Mouse (Mus musculus) forebrain, embryonic 11.5 days (tissue): Measurements from ENCODE around the gene Pde4dip. TPM values are rescaled to one million over a fixed set of nuclear protein-coding genes. Genes with fewer than 3 reads are reported as not detected.

Source experiments
- ATAC-seq: fragments of 200-750 bp; cut with Nextera tagmentation; replicated peaks from 2 replicates; pipeline ENCODE4 v1.8.0; 2017; ENCODE audit warnings: moderate TSS enrichment; ENCODE audit not compliant: low FRiP score
- DNase-seq: peaks from one replicate; pipeline ENCODE4 v3.0.0-alpha.2; 2017; ENCODE audit warnings: low spot score
- H3K27ac ChIP-seq: fragments of 300-500 bp; sonication (generic); 2 replicates; pipeline ENCODE4 v1.5.1; 2014; ENCODE audit warnings: low read depth, low read length
- H3K27me3 ChIP-seq: fragments of 300-500 bp; sonication (generic); 2 replicates; pipeline ENCODE4 v1.6.1; 2014; ENCODE audit warnings: mild to moderate bottlenecking, low read length, mixed read lengths; ENCODE audit not compliant: control insufficient read depth, insufficient read depth
- H3K36me3 ChIP-seq: fragments of 300-500 bp; sonication (generic); 2 replicates; pipeline ENCODE4 v1.6.1; 2014; ENCODE audit warnings: mild to moderate bottlenecking, low read length, moderate library complexity, mixed read lengths; ENCODE audit not compliant: control insufficient read depth, insufficient read depth
- H3K4me1 ChIP-seq: fragments of 300-500 bp; sonication (generic); replicated peaks from 2 replicates; pipeline ENCODE4 v1.6.1; 2014; ENCODE audit warnings: low read length, mixed read lengths; ENCODE audit not compliant: control insufficient read depth, insufficient read depth
- H3K4me2 ChIP-seq: fragments of 300-500 bp; sonication (generic); 2 replicates; pipeline ENCODE4 v1.6.1; 2014; ENCODE audit warnings: low read depth, mild to moderate bottlenecking, low read length, moderate library complexity, mixed read lengths; ENCODE audit not compliant: severe bottlenecking
- H3K4me3 ChIP-seq: fragments of 300-500 bp; sonication (generic); 2 replicates; pipeline ENCODE4 v1.5.1; 2014; ENCODE audit warnings: low read depth, low read length
- H3K9ac ChIP-seq: fragments of 300-500 bp; sonication (generic); 2 replicates; pipeline ENCODE4 v1.6.1; 2014; ENCODE audit warnings: low read length
- H3K9me3 ChIP-seq: fragments of 300-500 bp; sonication (generic); 2 replicates; pipeline ENCODE4 v1.6.1; 2016; ENCODE audit warnings: low read length, mixed read lengths; ENCODE audit not compliant: control insufficient read depth
- WGBS: fragments of 180-500 bp; shearing (Covaris S2); extraction: QIAGEN DNeasy Blood & Tissue Kit; methylation state at CpG from one replicate; pipeline ENCODE4 v1.1.7; 2014; 5-methylcytosine and 5-hydroxymethylcytosine counted together
- polyA plus RNA-seq: library from polyadenylated mRNA; unstranded; fragments of >200 nt; fragmentation: Nextera tagmentation; extraction: Ambion mirVana; gene quantifications from 2 replicates; pipeline ENCODE4 v1.2.1, GENCODE M21; 2014

Gene Pde4dip
- polyA plus RNA-seq, 1 experiment from 2014 or later: 25.7 TPM

DNA sequence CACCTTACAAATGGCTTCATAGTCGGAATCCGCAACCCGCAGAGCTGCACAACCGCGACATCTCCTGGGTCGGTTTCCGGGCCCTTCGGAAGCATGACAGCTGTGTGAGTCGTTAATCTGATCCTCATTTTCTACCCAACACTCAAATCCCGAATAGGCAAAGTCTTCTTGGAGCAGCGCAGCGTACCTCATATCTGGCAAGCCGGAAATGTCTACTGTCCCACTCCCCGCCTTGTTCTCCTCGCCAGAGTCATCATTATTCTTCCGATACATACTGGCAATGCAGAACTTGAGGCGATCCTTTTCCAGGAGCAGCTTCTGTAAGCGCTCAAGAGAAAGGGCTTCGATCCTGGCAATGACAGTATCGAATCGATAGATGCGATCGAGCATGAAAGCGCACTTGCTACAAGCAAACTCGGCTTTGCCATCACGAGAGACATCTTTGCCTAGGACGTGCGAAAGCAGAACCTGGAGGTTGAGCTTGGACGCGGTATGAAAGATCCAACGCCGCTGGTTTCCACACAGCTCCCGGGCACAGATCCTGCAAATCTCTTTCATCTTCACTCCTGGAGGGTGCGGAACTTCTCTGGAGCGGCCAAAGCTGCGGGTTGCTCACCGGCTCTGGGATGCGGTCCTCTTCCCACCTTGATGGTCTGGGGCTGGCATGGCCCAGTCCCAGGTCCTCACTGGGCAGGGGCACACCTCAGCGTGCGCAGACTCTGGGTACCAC is 121.3 kb downstream of the Pde4dip start:
- peak overlapping the region; percentile 70 for H3K9ac ChIP-seq
- ATAC-seq (peak; percentile 90), DNase-seq (no peak)
- peaks cover 5% of the 10 kb centered on the region; the same call in 1 of the 2 replicates for H3K4me1 ChIP-seq
- peak overlapping the region; percentile 71 for H3K4me3 ChIP-seq
- no peaks in the 10 kb centered on the region for H3K9me3 ChIP-seq
- no peaks in the 10 kb centered on the region for H3K27me3 ChIP-seq
- peak overlapping the region; percentile 83 for H3K4me2 ChIP-seq
- no peaks in the 10 kb centered on the region for H3K36me3 ChIP-seq
- WGBS: 6% methylated on average over 40 of the region's 40 CpGs
- peak overlapping the region; percentile 82 for H3K27ac ChIP-seq

DNA sequence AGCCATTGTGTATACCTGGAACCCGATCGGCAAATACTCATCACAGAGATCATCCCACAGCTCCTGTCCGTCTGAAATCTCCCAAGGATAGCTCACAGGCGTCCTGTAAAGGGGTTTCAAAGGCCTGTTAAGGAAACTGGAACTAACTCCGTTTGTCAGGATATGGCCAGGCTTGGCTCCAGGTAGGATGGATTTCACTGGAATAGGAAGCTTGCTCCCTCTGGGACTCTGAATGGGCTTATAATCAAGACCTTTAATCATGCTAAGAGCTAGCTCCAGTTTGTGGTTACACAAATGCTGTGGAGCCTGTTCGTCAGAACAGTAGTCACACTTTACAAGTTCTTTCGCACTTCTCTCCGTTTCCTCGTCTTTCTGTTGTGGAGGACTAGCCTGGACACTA is 122.0 kb downstream of the Pde4dip start:
- H3K4me2 ChIP-seq: peak overlapping the region; percentile 83
- DNase-seq (no peak), ATAC-seq (no peak)
- H3K9ac ChIP-seq: peak overlapping the region; percentile 70; the same call in 1 of the 2 replicates
- no peak overlapping the region for H3K27ac ChIP-seq
- WGBS: 61% methylated on average over 9 of the region's 9 CpGs
- no peaks in the 10 kb centered on the region for H3K9me3 ChIP-seq
- peaks cover 5% of the 10 kb centered on the region; the same call in 1 of the 2 replicates for H3K4me1 ChIP-seq
- no peaks in the 10 kb centered on the region for H3K36me3 ChIP-seq
- peak overlapping the region; percentile 71 for H3K4me3 ChIP-seq
- H3K27me3 ChIP-seq: no peaks in the 10 kb centered on the region

DNA sequence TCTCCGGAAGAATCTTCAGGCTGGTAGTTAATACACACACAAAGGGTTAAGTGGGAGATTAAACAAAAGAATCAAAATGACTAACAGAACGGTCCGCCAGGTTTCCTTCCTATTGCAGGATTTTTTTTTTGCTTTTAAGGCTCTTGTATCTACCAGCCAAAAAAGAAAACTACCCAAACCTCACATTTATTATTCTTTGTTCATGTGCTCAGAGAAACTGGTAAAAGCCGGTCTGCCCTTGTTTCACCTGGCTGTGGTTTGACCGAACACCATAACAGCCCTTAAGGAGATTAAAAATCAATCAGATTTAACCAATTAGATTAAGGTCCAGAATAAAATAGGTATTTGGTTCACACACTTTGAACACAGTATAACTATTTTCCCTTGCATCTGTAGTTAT is 124.4 kb downstream of the Pde4dip start:
- H3K4me2 ChIP-seq: no peak overlapping the region
- H3K4me3 ChIP-seq: no peak overlapping the region
- H3K27me3 ChIP-seq: no peaks in the 10 kb centered on the region
- 71% methylated on average over 5 of the region's 5 CpGs for WGBS
- H3K36me3 ChIP-seq: no peaks in the 10 kb centered on the region
- H3K9me3 ChIP-seq: no peaks in the 10 kb centered on the region
- DNase-seq (no peak), ATAC-seq (no peak)
- H3K9ac ChIP-seq: no peak overlapping the region
- H3K27ac ChIP-seq: no peak overlapping the region
- peaks cover 5% of the 10 kb centered on the region; the same call in 1 of the 2 replicates for H3K4me1 ChIP-seq

DNA sequence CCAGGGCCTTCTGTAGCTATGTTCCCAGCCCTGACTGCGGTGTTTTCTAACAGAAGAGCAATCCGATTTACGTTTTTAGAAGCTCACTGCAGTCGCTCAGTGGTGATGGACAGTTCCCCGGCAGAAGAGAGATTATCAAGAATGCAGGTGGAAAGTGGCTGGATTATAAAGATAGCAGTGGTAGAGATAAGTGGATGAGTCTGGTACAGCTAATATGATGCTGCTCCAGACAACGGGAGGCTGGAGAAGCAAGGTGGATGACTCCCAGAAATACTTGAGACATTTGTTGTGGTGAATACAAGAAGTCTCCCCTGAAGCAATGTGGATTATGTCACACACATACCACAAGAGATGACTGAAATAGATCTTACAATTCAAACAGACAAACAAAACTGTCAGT is 126.6 kb downstream of the Pde4dip start:
- DNase-seq (no peak), ATAC-seq (no peak)
- Histone ChIP-seq H3K4me2 (no peak overlapping the region), H3K36me3 (peaks cover 3% of the 10 kb centered on the region; the same call in 1 of the 2 replicates), H3K27ac (no peak overlapping the region), H3K9ac (no peak overlapping the region), H3K4me1 (peaks cover 2% of the 10 kb centered on the region; the same call in 1 of the 2 replicates), H3K27me3 (no peaks in the 10 kb centered on the region), H3K9me3 (no peaks in the 10 kb centered on the region), H3K4me3 (no peak overlapping the region)
- 94% methylated on average over 6 of the region's 6 CpGs for WGBS

DNA sequence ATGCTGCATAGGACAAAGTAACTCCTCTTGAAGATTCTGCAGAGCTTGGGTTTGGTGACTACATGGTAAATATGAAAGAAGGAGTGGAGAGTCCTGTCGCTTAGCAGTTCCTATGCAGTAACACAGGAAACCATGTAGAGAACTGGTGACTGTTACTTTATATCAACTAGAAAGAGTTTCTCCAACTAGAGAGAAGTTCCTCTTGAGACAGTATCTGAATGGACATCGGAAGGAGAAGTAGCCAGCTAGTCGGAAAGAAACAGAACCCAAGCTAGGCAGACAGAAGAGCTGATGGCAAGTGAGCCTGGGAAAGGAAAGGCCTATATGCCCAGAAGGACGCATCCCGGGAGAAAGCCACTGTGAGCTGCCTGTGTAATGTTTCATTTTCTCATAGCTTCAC is 127.3 kb downstream of the Pde4dip start:
- DNase-seq (no peak), ATAC-seq (no peak)
- WGBS: 92% methylated on average over 5 of the region's 5 CpGs
- H3K27ac ChIP-seq: no peak overlapping the region
- no peaks in the 10 kb centered on the region; the same call in 1 of the 2 replicates for H3K4me1 ChIP-seq
- no peak overlapping the region for H3K4me2 ChIP-seq
- no peak overlapping the region for H3K9ac ChIP-seq
- H3K9me3 ChIP-seq: no peaks in the 10 kb centered on the region
- H3K4me3 ChIP-seq: no peak overlapping the region
- peaks cover 3% of the 10 kb centered on the region; the same call in 1 of the 2 replicates for H3K36me3 ChIP-seq
- no peaks in the 10 kb centered on the region for H3K27me3 ChIP-seq

DNA sequence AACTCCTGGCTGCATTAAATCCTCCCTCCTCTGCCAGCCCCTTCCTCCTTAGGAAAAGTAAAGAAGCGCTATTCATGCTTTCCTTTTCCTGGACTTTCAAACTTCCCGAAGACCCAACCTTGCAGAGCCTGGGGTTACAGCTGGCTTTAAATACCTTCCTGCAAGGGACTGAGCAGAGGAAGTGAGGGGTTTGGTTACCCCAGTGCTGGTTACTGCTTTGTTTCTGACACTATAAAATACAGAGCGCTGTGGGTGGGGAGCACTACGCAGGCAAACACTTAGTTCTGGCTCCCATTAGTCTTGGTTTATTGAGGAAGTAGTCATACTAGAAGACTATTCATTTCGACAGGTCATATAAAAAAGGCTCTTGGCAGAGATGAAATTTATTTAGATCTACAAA is 128.7 kb downstream of the Pde4dip start:
- Histone ChIP-seq H3K4me1 (no peaks in the 10 kb centered on the region; the same call in 1 of the 2 replicates), H3K4me3 (no peak overlapping the region), H3K4me2 (no peak overlapping the region), H3K9ac (no peak overlapping the region), H3K27me3 (no peaks in the 10 kb centered on the region), H3K27ac (no peak overlapping the region), H3K36me3 (peaks cover 3% of the 10 kb centered on the region; the same call in 1 of the 2 replicates), H3K9me3 (no peaks in the 10 kb centered on the region)
- no peak for DNase-seq
- no peak for ATAC-seq
- WGBS: 90% methylated on average over 5 of the region's 5 CpGs

DNA sequence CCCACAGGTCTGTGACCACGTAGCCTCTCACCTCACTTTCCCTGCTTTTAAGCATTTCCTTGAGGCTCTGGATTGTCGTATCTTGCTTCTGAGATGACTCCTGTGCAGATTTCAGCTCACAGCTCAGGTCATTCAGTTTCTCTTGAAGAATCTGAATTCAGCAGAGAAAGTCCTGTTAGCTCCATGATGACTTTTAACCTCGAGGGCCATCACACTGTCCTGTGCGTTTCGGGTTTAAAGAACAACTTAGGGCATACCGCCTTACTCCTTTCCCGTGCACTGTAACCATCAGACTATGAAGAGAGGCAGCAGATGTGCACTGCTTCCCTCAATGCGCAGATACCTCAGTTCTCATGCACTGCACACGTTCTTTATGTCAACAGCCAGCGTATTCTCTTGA is 131.0 kb downstream of the Pde4dip start:
- no peaks in the 10 kb centered on the region for H3K9me3 ChIP-seq
- H3K9ac ChIP-seq: no peak overlapping the region
- H3K4me1 ChIP-seq: no peaks in the 10 kb centered on the region
- peaks cover 6% of the 10 kb centered on the region; the same call in 1 of the 2 replicates for H3K36me3 ChIP-seq
- no peak overlapping the region for H3K4me3 ChIP-seq
- ATAC-seq: no peak
- 97% methylated on average over 10 of the region's 10 CpGs for WGBS
- H3K27ac ChIP-seq: no peak overlapping the region
- H3K27me3 ChIP-seq: no peaks in the 10 kb centered on the region
- no peak overlapping the region for H3K4me2 ChIP-seq
- DNase-seq: no peak

DNA sequence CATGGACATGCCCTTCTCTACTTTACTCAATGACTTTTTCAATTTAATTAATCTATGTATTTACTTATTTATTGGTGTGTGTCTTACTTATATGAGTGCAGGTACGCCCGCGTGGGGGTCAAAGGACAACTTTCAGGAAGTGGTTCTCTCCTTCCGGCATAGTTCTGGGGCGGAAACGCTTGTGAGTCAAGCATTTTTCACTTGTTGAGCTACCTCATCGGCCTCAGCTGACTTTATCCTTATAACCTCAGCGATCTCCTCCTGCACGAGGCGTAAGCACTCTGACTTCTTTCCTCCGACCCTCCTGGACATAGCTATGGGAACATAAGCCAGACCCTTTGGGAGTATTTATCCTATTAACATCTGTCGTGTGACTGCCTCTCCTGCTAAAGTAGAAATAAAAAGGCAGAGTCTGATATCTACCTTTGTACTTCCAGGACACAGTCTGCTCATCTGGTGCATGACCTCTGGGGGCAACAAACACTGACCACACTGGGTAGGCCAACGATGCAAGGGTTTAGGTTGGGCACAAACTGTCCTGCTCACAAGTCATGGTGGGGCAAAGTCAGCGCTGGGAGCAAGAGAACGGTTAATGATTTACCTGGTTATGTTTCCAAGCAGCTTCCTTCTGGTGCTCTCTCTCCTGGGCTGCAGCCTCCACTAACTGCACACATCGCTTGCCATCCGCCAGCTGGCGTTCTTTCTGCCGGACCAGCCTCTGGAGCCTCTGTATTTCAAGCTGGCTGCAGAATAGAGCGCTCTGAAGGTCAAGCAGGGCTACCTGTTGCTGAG is 132.0 kb downstream of the Pde4dip start:
- WGBS: 93% methylated on average over 20 of the region's 20 CpGs
- peaks cover 6% of the 10 kb centered on the region; the same call in 1 of the 2 replicates for H3K36me3 ChIP-seq

More for the DNA sequence above, 132.0 kb downstream of the Pde4dip start:
- DNase-seq (no peak), ATAC-seq (no peak)
- Histone ChIP-seq H3K9ac (no peak overlapping the region), H3K27ac (no peak overlapping the region), H3K9me3 (no peaks in the 10 kb centered on the region), H3K4me2 (no peak overlapping the region), H3K4me1 (no peaks in the 10 kb centered on the region), H3K27me3 (no peaks in the 10 kb centered on the region), H3K4me3 (no peak overlapping the region)
